8 mouse cellular contexts compared by ENCODE assay signal in genomic region chr9:50850271-50850670, GRCm38 (mm10). TPM values are rescaled to one million over a fixed set of nuclear protein-coding genes. Genes with fewer than 3 reads are reported as not detected.
DNase-seq lines count a peak whose midpoint lies in the region; ATAC-seq and TF ChIP-seq lines count a peak whose summit lies in the region.

No protein-coding gene starts in this region.

- H3K27me3 ChIP-seq in lung, embryonic 14.5 days (ENCODE audit: insufficient read depth, low read length) = no peaks in the 10 kb centered on the region
- no peaks in the 10 kb centered on the region for H3K27me3 ChIP-seq in heart, embryonic 10.5 days (ENCODE audit: insufficient read depth, poor library complexity, severe bottlenecking)
- no peaks in the 10 kb centered on the region for H3K27me3 ChIP-seq in liver, embryonic 15.5 days

- peak overlapping the region; percentile 42 for H3K4me2 ChIP-seq in lung, embryonic 14.5 days
- H3K4me2 ChIP-seq in liver, embryonic 15.5 days = 0 out of 2 replicates have a peak overlapping the region, but pooled peaks have one; percentile 10

- WGBS in lung, embryonic 14.5 days = 22% methylated on average over 11 of the region's 11 CpGs
- 17% methylated on average over 11 of the region's 11 CpGs for WGBS in heart, embryonic 10.5 days
- WGBS in liver, embryonic 15.5 days (ENCODE audit: insufficient replicate concordance) = 54% methylated on average over 11 of the region's 11 CpGs

- DNase-seq in embryo, embryonic 11 days = peak; percentile 20
- no peak for DNase-seq in embryo, embryonic 9.5 days (ENCODE audit: extremely low spot score)
- DNase-seq in lung, embryonic 14.5 days = peak; percentile 39
- DNase-seq in lung, postnatal 14 days = no peak
- DNase-seq in heart, embryonic 10.5 days (ENCODE audit: low spot score) = no peak
- DNase-seq in thymus, postnatal 0 days (ENCODE audit: low spot score) = no peak
- no peak for DNase-seq in natural killer cell, adult 2 months (ENCODE audit: low spot score in 2 of 2)

- H3K36me3 ChIP-seq in lung, embryonic 14.5 days (ENCODE audit: insufficient read depth) = 0 out of 2 replicates have a peak, but pooled peaks cover 8% of the 10 kb centered on the region
- no peaks in the 10 kb centered on the region for H3K36me3 ChIP-seq in heart, embryonic 10.5 days
- no peaks in the 10 kb centered on the region for H3K36me3 ChIP-seq in liver, embryonic 15.5 days (replicated peaks)

- no peak for TF ChIP-seq CTCF in lung, embryonic 14.5 days (IDR thresholded peaks at IDR 0.05; ENCODE audit: low read depth)

- no peak for ATAC-seq in lung, embryonic 14.5 days (ENCODE audit: insufficient read depth)
- ATAC-seq in liver, embryonic 15.5 days (ENCODE audit: insufficient read depth) = no peak

- no peak overlapping the region for H3K4me3 ChIP-seq in lung, embryonic 14.5 days (ENCODE audit: low read depth, low read length)
- H3K4me3 ChIP-seq in heart, embryonic 10.5 days = peak overlapping the region; percentile 28; the same call in 1 of the 2 replicates
- no peak overlapping the region for H3K4me3 ChIP-seq in liver, embryonic 15.5 days (replicated peaks)

- peaks cover 8% of the 10 kb centered on the region; the same call in 1 of the 2 replicates for H3K4me1 ChIP-seq in lung, embryonic 14.5 days (ENCODE audit: insufficient read depth)
- peaks cover 32% of the 10 kb centered on the region for H3K4me1 ChIP-seq in heart, embryonic 10.5 days
- H3K4me1 ChIP-seq in liver, embryonic 15.5 days (replicated peaks) = peaks cover 81% of the 10 kb centered on the region

- H3K27ac ChIP-seq in lung, embryonic 14.5 days (ENCODE audit: low read depth) = no peak overlapping the region
- H3K27ac ChIP-seq in heart, embryonic 10.5 days = no peak overlapping the region; the same call in 1 of the 2 replicates
- peak overlapping the region; percentile 25; the same call in 1 of the 2 replicates for H3K27ac ChIP-seq in liver, embryonic 15.5 days (replicated peaks)

- peak overlapping the region; percentile 4; the same call in 1 of the 2 replicates for H3K9ac ChIP-seq in lung, embryonic 14.5 days
- no peak overlapping the region for H3K9ac ChIP-seq in liver, embryonic 15.5 days

- H3K9me3 ChIP-seq in lung, embryonic 14.5 days (ENCODE audit: low read depth, low read length) = no peaks in the 10 kb centered on the region
- no peaks in the 10 kb centered on the region for H3K9me3 ChIP-seq in heart, embryonic 10.5 days
- H3K9me3 ChIP-seq in liver, embryonic 15.5 days (replicated peaks) = no peaks in the 10 kb centered on the region

RNA-seq across cellular contexts. Expression of gene Ppp2r1b, which starts 5.2 kb away (rescaled TPM):
- polyA plus RNA-seq in lung, embryonic 14.5 days (2014; fragmentation: Nextera tagmentation; extraction: Ambion mirVana) = 72.9 and 73.7 TPM in 2 replicates
- 95.8 and 99.3 TPM in 2 replicates for polyA plus RNA-seq in heart, embryonic 10.5 days (2016; fragmentation: Nextera tagmentation; extraction: Ambion mirVana)
- polyA plus RNA-seq in liver, embryonic 15.5 days (2015; fragmentation: Nextera tagmentation; extraction: Ambion mirVana) = 68.8 and 70.2 TPM in 2 replicates
- 47.0 and 48.7 TPM in 2 replicates for polyA plus RNA-seq in thymus, postnatal 0 days (2015; fragmentation: Nextera tagmentation; extraction: Ambion mirVana)

Comparison
In these comparisons a context has a peak if more than half of its experiments do, and no peak if none do; other contexts are left out.
1. DNase-seq: peak in embryo, embryonic 11 days (single experiment) and lung, embryonic 14.5 days (single experiment); none in embryo, embryonic 9.5 days (single experiment), lung, postnatal 14 days (single experiment), heart, embryonic 10.5 days (single experiment), thymus, postnatal 0 days (single experiment) and natural killer cell, adult 2 months (0 of 2).